Mouse (Mus musculus) activated CD4-positive, CD25-positive, alpha-beta regulatory T cell, adult 9 weeks (primary cell): ENCODE data around the gene Sf3a1. TPM values are rescaled to one million over a fixed set of nuclear protein-coding genes. Genes with fewer than 3 reads are reported as not detected.

Experiments used
- polyA plus RNA-seq: library from polyadenylated mRNA; unstranded; fragments of 100-300 nt; shearing (Covaris generic); gene quantifications from one replicate; pipeline ENCODE4 v1.2.1, GENCODE M21; 2017

Sf3a1 gene
- 102 TPM for polyA plus RNA-seq

DNA sequence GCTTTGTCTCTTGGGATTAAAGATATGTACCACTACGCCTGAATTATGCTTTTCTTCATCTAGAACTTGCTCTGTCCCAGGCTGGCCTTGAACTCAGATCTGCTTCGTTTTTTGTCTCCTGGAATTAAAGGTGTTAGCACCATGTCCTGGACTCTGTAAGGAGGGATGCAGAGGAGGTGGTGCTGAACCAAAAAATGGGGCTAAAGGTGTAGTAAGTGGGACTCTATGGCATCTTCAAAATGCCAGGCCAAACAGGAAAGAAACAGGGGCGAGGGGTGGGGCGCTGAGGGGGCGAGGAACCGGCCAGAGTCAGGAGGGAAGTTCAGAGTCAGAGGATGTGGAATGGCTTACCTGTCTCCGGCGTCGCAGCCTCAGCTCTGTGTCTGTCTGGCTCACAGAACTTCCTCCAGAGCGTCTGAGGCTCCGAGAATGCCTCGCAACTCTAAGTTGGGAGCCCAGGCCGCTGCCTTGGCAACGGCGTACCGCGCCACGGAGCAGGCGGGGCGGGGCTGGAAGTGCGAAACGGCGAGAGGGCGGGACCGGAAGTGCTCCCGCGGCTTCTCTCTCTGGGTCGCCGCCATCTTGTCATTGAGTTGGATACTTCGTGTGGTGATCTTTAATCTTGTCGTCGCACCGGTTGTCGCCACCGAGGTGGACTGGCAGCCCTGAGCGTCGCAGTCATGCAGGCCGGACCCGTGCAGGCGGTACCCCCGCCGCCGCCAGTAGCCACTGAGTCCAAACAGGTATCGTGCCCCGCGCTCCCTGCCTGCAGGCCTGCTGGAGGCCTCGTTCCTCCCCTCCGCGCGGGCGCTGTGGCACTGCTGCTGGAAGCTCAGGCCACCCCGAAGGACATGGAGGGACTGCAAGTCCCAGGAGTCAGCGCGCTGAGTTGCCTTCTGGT lies at the start of gene Sf3a1, which contains the start of gene Ccdc157:
Sf3a1 (plus strand) TSS at position 543 of the 901 bp plus-strand sequence.
Ccdc157 (minus strand) TSS at position 486 of the 901 bp plus-strand sequence.

DNA sequence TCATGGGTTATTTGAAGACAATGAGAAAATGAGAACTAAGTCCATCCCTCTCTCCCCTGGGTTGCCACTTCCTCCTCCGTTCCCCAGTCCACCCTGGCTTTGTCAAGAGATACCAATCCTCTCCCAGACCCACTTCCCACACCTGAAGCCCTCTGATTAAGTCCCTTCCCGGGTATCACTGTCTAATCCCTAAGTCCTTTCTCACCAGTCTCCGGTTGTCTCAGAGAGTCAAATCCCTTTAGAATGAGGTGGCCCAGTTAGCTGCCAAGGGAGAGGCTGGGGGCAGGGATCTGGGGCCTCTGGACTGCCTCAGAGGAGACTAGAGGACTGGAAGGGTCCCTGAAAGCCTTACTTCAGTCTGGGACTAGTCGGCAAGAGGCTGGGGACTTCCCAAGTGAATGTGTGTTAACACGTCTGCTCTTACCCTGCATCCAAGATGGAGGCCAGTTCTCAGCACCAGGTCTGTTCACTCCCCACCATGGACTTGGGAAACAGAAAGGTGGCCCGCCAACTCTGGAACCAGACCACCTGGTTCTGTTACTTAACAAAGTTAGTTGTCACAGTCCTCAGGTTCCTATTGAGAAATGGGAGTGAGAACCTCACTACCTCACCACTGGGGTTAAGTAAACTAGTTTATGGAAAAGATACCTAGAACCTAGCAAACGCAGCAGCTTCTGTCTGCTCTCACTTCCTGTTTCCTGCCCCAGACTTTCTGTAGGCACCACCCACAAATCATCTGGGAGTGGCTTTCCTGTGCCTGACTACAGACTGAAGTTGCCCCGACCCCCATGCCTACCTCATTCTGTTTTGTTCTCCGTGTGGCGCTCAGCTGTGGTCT lies 37.2 kb upstream of the Sf3a1 start, which contains the start of gene Sec14l2:
Sec14l2 (minus strand) TSS at position 674 of the 838 bp plus-strand sequence.

DNA sequence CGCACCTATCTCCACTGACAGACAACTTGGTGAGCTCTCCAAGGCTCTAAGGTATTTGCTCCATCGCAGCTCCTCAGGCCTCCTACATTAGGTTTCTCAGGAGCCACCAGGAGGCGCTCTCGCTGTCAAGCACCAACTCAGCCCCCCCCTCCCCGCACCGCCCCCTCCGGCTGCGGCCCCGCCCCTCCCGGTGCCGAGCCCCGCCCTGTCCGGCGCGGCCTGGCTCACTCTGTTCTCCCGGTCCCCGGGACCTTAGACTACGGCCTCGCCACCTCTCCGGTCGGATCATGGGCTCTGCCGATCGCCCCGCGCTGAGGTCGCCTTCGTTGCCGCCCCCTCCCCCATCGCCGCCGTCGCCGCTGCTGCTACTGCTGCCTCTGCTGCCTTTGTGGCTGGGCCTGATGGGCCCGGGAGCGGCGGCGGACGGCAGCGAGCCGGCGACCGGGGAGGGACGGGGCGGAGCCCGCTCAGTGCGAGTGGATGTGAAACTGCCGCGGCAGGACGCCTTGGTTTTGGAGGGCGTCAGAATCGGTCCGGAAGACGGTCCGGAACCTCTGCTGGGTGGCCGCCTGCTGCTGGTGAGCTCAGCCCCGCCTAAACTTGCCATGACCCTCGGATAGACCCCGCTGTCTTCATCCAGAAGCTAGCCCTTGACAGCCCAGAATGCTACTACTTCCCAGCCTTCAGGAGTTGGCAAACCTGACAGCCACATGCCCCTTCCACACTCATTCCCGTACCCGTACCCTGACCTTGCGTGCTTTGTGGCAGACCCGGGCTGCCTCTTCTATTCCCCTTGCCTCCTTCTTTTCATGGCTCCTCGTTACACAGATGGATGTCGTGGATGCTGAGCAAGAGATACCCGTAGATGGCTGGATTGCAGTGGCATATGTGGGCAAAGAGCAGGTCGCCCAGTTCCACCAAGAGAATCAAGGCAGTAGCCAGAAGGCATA lies 24.9 kb upstream of the Sf3a1 start, which contains the start of gene Rnf215:
Rnf215 (plus strand) TSS at position 217 of the 950 bp plus-strand sequence.

DNA sequence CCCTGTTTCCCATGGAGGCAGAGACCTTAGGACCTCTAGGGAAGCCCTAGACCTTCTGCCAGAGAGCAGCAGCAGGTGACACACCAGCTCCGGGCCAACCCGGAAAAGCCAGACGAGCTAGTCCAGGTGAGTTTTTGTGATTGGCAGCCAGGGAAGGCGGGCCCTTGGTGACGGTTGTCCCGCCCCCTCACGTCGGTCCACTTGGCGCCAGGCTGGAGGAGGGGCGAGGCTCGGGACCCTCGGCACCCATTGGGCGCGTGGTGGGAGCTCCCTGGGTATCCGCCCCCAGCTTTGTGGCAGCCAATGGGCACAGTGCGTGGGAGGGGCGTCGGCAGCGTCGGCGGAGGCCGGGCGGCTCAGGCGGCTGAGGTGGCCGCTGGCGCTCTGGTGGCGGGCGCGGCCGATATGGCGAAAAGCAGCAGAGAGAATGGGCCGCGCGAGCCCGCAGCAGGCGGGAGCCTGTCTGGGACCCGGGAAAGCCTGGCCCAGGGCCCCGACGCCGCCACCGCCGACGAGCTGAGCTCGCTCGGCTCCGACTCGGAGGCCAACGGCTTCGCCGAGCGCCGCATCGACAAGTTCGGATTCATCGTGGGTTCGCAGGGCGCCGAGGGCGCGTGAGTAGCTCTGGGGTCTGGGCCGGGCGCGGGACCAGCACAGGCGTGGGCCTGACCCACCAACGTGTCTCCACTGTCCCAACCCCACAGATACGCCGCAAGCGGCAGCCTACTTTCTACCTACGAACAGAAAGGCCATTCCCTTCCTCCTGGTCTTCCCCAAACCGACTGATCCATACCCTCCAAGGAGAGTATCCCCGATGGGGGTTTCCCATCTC lies 26.6 kb downstream of the Sf3a1 start, which contains the start of gene Tbc1d10a:
Tbc1d10a (plus strand) TSS at position 304 of the 832 bp plus-strand sequence.

DNA sequence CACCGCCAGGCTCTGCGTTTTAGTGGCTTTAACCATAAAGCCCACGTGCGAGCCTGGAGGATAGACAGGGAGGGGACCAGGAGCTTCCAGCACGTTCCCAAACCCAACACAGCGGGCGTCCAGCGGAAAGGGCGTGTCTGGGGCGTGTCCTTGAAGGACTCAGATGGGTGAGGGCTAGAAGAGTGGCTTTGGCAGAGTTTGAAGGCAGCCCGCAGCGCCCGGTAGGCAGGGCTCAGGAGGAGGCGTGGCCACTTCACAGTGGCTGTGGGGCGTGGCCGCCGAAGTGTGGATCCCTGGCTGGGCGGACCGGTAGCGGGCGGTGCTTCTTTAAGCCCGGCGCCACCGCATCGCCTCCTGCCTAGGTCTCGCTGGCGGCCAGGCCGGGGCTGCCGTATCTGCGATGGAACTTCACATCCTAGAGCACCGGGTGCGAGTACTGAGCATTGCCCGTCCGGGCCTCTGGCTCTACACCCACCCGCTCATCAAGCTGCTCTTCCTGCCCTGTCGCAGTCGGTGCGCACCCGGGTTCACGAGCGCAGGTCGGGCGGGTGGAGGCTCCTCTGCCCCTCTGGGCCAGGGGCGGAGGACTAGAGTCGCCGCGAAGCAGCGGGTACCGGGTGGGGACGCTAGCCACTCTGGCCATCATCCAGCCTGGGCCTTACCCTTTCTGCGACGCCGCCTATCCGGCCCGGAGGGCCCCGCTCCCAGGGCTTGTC lies 57.9 kb downstream of the Sf3a1 start, which contains the start of gene Castor1:
Castor1 (plus strand) TSS at position 312 of the 716 bp plus-strand sequence.

Other genes starting within 250 kb of the Sf3a1 start
- 2.8 TPM for gene Slc35e4, start 245.7 kb upstream of the Sf3a1 start, polyA plus RNA-seq
- gene Tcn2, start 228.2 kb upstream of the Sf3a1 start, polyA plus RNA-seq = 35.5 TPM
- 88.8 TPM for gene Pes1, start 196.4 kb upstream of the Sf3a1 start, polyA plus RNA-seq
- gene 4930556J24Rik, start 183.6 kb upstream of the Sf3a1 start, polyA plus RNA-seq = not detected
- 0.45 TPM for gene Gal3st1, start 176.7 kb upstream of the Sf3a1 start, polyA plus RNA-seq
- not detected for gene Sec14l4, start 128.9 kb upstream of the Sf3a1 start, polyA plus RNA-seq
- not detected for gene Sec14l3, start 95.5 kb upstream of the Sf3a1 start, polyA plus RNA-seq
- 3.2 TPM for gene Mtfp1, start 64.9 kb upstream of the Sf3a1 start, polyA plus RNA-seq
- 1.5 TPM for gene Sec14l2, start 36.9 kb upstream of the Sf3a1 start, polyA plus RNA-seq
- 17.0 TPM for gene Rnf215, start 25.1 kb upstream of the Sf3a1 start, polyA plus RNA-seq
- gene Ccdc157, start 57 bp upstream of the Sf3a1 start, polyA plus RNA-seq = 7.1 TPM
- 40.4 TPM for gene Tbc1d10a, start 26.4 kb downstream of the Sf3a1 start, polyA plus RNA-seq
- 45.9 TPM for gene Castor1, start 57.9 kb downstream of the Sf3a1 start, polyA plus RNA-seq
- 30.1 TPM for gene Osm, start 76.1 kb downstream of the Sf3a1 start, polyA plus RNA-seq
- 4.2 TPM for gene Lif, start 97.2 kb downstream of the Sf3a1 start, polyA plus RNA-seq